Mouse (Mus musculus) embryo, embryonic 9.5 days (tissue): ENCODE measurements around the gene Fam169b.

ENCODE experiments used
- DNase-seq: peaks from one replicate; pipeline ENCODE4 v3.0.0-alpha.2; 2017; ENCODE audit errors: extremely low spot score

Gene Fam169b

DNA sequence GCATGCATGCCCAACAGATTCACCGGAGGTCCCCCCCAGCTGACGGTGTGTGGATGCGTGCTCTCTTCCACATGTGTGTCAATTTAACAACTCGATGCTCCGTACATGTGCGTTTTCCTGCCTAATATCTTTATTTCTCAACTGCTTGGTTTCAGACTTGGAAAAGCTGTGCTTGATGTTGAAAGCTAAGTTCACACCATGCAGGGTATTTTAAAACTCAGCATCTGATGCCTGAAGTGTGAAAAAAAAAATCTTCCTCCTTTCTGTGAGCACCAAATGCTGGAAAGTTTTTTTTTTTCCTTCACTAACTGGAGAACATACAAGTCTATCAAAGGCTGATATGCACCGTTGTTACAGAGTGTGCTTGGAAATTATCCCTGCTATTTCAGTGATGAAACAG is 126.9 kb downstream of the Fam169b start:
- DNase-seq, result no peak

DNA sequence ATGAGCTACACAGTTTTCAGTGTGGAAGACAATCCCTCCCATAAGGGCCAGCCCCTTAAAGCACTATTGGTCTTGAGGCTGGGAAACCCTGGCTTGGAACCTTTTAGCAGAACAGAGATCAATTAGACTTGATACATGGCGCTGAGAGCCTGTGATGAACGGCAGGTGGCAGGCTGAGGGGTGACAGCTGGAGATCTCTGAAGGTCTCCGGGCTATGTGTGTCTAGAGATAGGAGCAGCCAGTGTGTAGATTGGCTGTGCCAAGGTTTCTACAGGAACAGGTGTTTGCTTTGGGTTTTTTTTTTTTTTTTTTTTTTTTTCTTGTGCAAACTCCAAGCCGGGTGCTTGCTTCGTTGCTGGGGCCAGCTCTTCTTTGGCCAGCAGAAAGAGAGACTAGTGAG is 135.0 kb downstream of the Fam169b start:
- DNase-seq, result no peak
